Mouse (Mus musculus) liver, embryonic 14.5 days (tissue): ENCODE measurements around the gene Cfap46.

ENCODE experiments used
- CTCF ChIP-seq: IDR thresholded peaks from 2 replicates; pipeline ENCODE4 v1.5.1; 2016; ENCODE audit warnings: antibody characterized with exemption, low read depth, control low read depth
- EP300 ChIP-seq: IDR thresholded peaks from 2 replicates; pipeline ENCODE4 v1.6.1; 2016; ENCODE audit warnings: antibody characterized with exemption, low read depth

GRCm38 (mm10) chr7:139649698-139650097 lies 33.9 kb downstream of the Cfap46 start:
- TF ChIP-seq CTCF, result no peak
- no peak for TF ChIP-seq EP300
